Mouse (Mus musculus): ENCODE results near the gene Azgp1. TPM values are rescaled to one million over a fixed set of nuclear protein-coding genes. Genes with fewer than 3 reads are reported as not detected.

The Azgp1 gene
- polyA plus RNA-seq, 1 experiment from 2014 or later = not detected

Other genes starting within 250 kb of the Azgp1 start
- gene Nyap1, start 239.9 kb upstream of the Azgp1 start, polyA plus RNA-seq (2016; fragmentation: Nextera tagmentation; extraction: Ambion mirVana) = 0.33 and 0.38 TPM in 2 replicates
- gene Tsc22d4, start 235.8 kb upstream of the Azgp1 start, polyA plus RNA-seq (2016; fragmentation: Nextera tagmentation; extraction: Ambion mirVana) = 96.0 and 99.2 TPM in 2 replicates
- gene Ppp1r35, start 202.7 kb upstream of the Azgp1 start, polyA plus RNA-seq (2016; fragmentation: Nextera tagmentation; extraction: Ambion mirVana) = 38.6 and 39.2 TPM in 2 replicates
- 9.0 and 9.2 TPM in 2 replicates for gene Mepce, start 193.9 kb upstream of the Azgp1 start, polyA plus RNA-seq (2016; fragmentation: Nextera tagmentation; extraction: Ambion mirVana)
- 6.9 and 7.5 TPM in 2 replicates for gene Zcwpw1, start 193.7 kb upstream of the Azgp1 start, polyA plus RNA-seq (2016; fragmentation: Nextera tagmentation; extraction: Ambion mirVana)
- 1.0 and 1.4 TPM in 2 replicates for gene Pilra, start 145.2 kb upstream of the Azgp1 start, polyA plus RNA-seq (2016; fragmentation: Nextera tagmentation; extraction: Ambion mirVana)
- 1.3 and 1.7 TPM in 2 replicates for gene Pilrb1, start 123.4 kb upstream of the Azgp1 start, polyA plus RNA-seq (2016; fragmentation: Nextera tagmentation; extraction: Ambion mirVana)
- gene Pilrb2, start 109.7 kb upstream of the Azgp1 start, polyA plus RNA-seq (2016; fragmentation: Nextera tagmentation; extraction: Ambion mirVana) = 0.69 and 0.92 TPM in 2 replicates
- 1.0 and 1.3 TPM in 2 replicates for gene Cyp3a13, start 59.9 kb upstream of the Azgp1 start, polyA plus RNA-seq (2016; fragmentation: Nextera tagmentation; extraction: Ambion mirVana)
- not detected in 2 replicates for gene Gjc3, start 18.4 kb upstream of the Azgp1 start, polyA plus RNA-seq (2016; fragmentation: Nextera tagmentation; extraction: Ambion mirVana)
- gene Smok3a, start 39.7 kb downstream of the Azgp1 start, polyA plus RNA-seq (2016; fragmentation: Nextera tagmentation; extraction: Ambion mirVana) = not detected in 2 replicates
- not detected in 2 replicates for gene Smok3b, start 39.9 kb downstream of the Azgp1 start, polyA plus RNA-seq (2016; fragmentation: Nextera tagmentation; extraction: Ambion mirVana)
- gene Smok3c, start 71.7 kb downstream of the Azgp1 start, polyA plus RNA-seq (2016; fragmentation: Nextera tagmentation; extraction: Ambion mirVana) = not detected in 2 replicates
- 7.3 and 8.2 TPM in 2 replicates for gene Zkscan1, start 103.6 kb downstream of the Azgp1 start, polyA plus RNA-seq (2016; fragmentation: Nextera tagmentation; extraction: Ambion mirVana)
- gene Zscan21, start 135.4 kb downstream of the Azgp1 start, polyA plus RNA-seq (2016; fragmentation: Nextera tagmentation; extraction: Ambion mirVana) = 19.0 and 19.6 TPM in 2 replicates
- gene Zfp113, start 174.2 kb downstream of the Azgp1 start, polyA plus RNA-seq (2016; fragmentation: Nextera tagmentation; extraction: Ambion mirVana) = 4.8 and 5.7 TPM in 2 replicates
- gene Cops6, start 179.6 kb downstream of the Azgp1 start, polyA plus RNA-seq (2016; fragmentation: Nextera tagmentation; extraction: Ambion mirVana) = 181 and 191 TPM in 2 replicates
- gene Ap4m1, start 190.5 kb downstream of the Azgp1 start, polyA plus RNA-seq (2016; fragmentation: Nextera tagmentation; extraction: Ambion mirVana) = 7.9 and 8.3 TPM in 2 replicates
- 268 and 271 TPM in 2 replicates for gene Mcm7, start 190.9 kb downstream of the Azgp1 start, polyA plus RNA-seq (2016; fragmentation: Nextera tagmentation; extraction: Ambion mirVana)
- 58.0 and 58.2 TPM in 2 replicates for gene Taf6, start 205.9 kb downstream of the Azgp1 start, polyA plus RNA-seq (2016; fragmentation: Nextera tagmentation; extraction: Ambion mirVana)
- gene Cnpy4, start 206.0 kb downstream of the Azgp1 start, polyA plus RNA-seq (2016; fragmentation: Nextera tagmentation; extraction: Ambion mirVana) = 20.3 and 21.3 TPM in 2 replicates
- 4.3 TPM in 2 replicates for gene Mblac1, start 212.8 kb downstream of the Azgp1 start, polyA plus RNA-seq (2016; fragmentation: Nextera tagmentation; extraction: Ambion mirVana)
- not detected in 2 replicates for gene Nxpe5, start 244.4 kb downstream of the Azgp1 start, polyA plus RNA-seq (2016; fragmentation: Nextera tagmentation; extraction: Ambion mirVana)